Mouse (Mus musculus) frontal cortex, postnatal 25 days (tissue): ENCODE data around the gene Hmg20b.

ENCODE experiments used
- DNase-seq, 2 experiments: peaks; one replicate each; pipeline ENCODE4 v3.0.0; 2022; ENCODE audit warnings: low spot score in 2 of 2

The Hmg20b gene

GRCm38 (mm10) chr10:81350351-81351063 is at the start of gene Hmg20b:
Gene Hmg20b (minus strand): TSS chr10:81350480.
- peak; percentile 99 for DNase-seq

- no peak for DNase-seq
Measured at GRCm38 (mm10) chr10:81399798-81400308, 49.6 kb upstream of the Hmg20b start.

- DNase-seq: no peak
Measured at GRCm38 (mm10) chr10:81399296-81399695, 49.0 kb upstream of the Hmg20b start.

GRCm38 (mm10) chr10:81396749-81397148 is 46.5 kb upstream of the Hmg20b start:
- no peak for DNase-seq

GRCm38 (mm10) chr10:81395865-81396264 is 45.6 kb upstream of the Hmg20b start:
- no peak for DNase-seq

GRCm38 (mm10) chr10:81395127-81395526 is 44.8 kb upstream of the Hmg20b start:
- peak; percentile 65 to 74 for DNase-seq

GRCm38 (mm10) chr10:81393456-81394063 is 43.3 kb upstream of the Hmg20b start:
- no peak for DNase-seq

- DNase-seq: no peak
Measured at GRCm38 (mm10) chr10:81392781-81393185, 42.5 kb upstream of the Hmg20b start, which contains the start of gene Smim24. Gene Smim24 (plus strand): TSS chr10:81393051.

GRCm38 (mm10) chr10:81392270-81392669 is 42.0 kb upstream of the Hmg20b start:
- no peak for DNase-seq

- no peak for DNase-seq
Measured at GRCm38 (mm10) chr10:81390678-81390965, 40.3 kb upstream of the Hmg20b start.

- peak in 1 of 2 experiments; percentile 75 for DNase-seq
Measured at GRCm38 (mm10) chr10:81389801-81390677, 39.8 kb upstream of the Hmg20b start.

GRCm38 (mm10) chr10:81389373-81389772 is 39.1 kb upstream of the Hmg20b start:
- DNase-seq: no peak

GRCm38 (mm10) chr10:81388505-81389055 is 38.3 kb upstream of the Hmg20b start, which contains the start of gene Gm48552:
Gene Gm48552 (plus strand): TSS chr10:81389005.
- DNase-seq: no peak

GRCm38 (mm10) chr10:81387716-81388115 is 37.4 kb upstream of the Hmg20b start:
- no peak for DNase-seq

- no peak for DNase-seq
Measured at GRCm38 (mm10) chr10:81385603-81386306, 35.5 kb upstream of the Hmg20b start.

- no peak for DNase-seq
Measured at GRCm38 (mm10) chr10:81384605-81384982, 34.3 kb upstream of the Hmg20b start.

- peak; percentile 98 to 99 for DNase-seq
Measured at GRCm38 (mm10) chr10:81383802-81384604, 33.7 kb upstream of the Hmg20b start, which contains the start of the genes Dohh and Gm48551. Gene Dohh (plus strand): TSS chr10:81384428. Gene Gm48551 (plus strand): TSS chr10:81384466.

GRCm38 (mm10) chr10:81382039-81382438 is 31.8 kb upstream of the Hmg20b start:
- DNase-seq: no peak

- DNase-seq: no peak
Measured at GRCm38 (mm10) chr10:81379809-81380378, 29.6 kb upstream of the Hmg20b start.

GRCm38 (mm10) chr10:81379183-81379553 is 28.9 kb upstream of the Hmg20b start:
- no peak for DNase-seq
